Mouse (Mus musculus) Patski (cell line): ENCODE results near the gene Dupd1. TPM values are rescaled to one million over a fixed set of nuclear protein-coding genes. Genes with fewer than 3 reads are reported as not detected.

ENCODE experiments used
- ATAC-seq: fragments of 100-300 bp; one replicate; pipeline ENCODE4 v1.8.0; 2021
- CTCF ChIA-PET: fragments of 350-600 bp; sonication (Branson Sonifier 250); formaldehyde crosslinking; loops from one replicate; lab custom pipeline; 2022; ENCODE audit warnings: inconsistent platforms; lab: Charles Lee
- POLR2A ChIA-PET: fragments of 350-600 bp; sonication (Branson Sonifier 250); formaldehyde crosslinking; loops from one replicate; lab custom pipeline; 2022; ENCODE audit warnings: antibody characterized with exemption, inconsistent platforms; lab: Charles Lee
- DNase-seq: peaks from one replicate; pipeline ENCODE4 v3.0.0-alpha.2; 2011; ENCODE audit warnings: low read depth, low spot score
- H3K27me3 ChIP-seq: fragments of 371-371 bp; one replicate; pipeline ENCODE4 v1.5.1; 2021
- CTCF ChIP-seq: fragments of 100-300 bp; IDR thresholded peaks from one replicate; pipeline ENCODE4 v1.5.1; 2021
- in situ Hi-C: fragments of 300-500 bp; cut with MboI; formaldehyde crosslinking; loops from 3 replicates; pipeline ENCODE4 v1.11.1; 2018; ENCODE audit warnings: low pct_unique_long_range_greater_than_20kb, mixed read lengths
- polyA plus RNA-seq: library from polyadenylated mRNA; unstranded; gene quantifications from one replicate; pipeline ENCODE4 v1.2.3, GENCODE M21; 2021

Gene Dupd1
- polyA plus RNA-seq, 1 experiment from 2014 or later, result not detected

- DNase-seq (no peak), ATAC-seq (no peak)
- H3K27me3 ChIP-seq, result no peaks in the 10 kb centered on the region
- TF ChIP-seq CTCF, result no peak
- ChIA-PET CTCF (interaction anchor here (0.9 to 1.2 kb wide), 3 partner anchors 72 to 610 kb away, joined by 3 to 4 read pairs (median 3); no protein-coding TSS in a partner anchor), POLR2A (no interaction called here)
- in situ Hi-C loops, result no loop called here
Observed at GRCm38 (mm10) chr14:21746846-21747245, 32.5 kb upstream of the Dupd1 start.

- CTCF ChIA-PET, result no interaction called here
- in situ Hi-C loops, result no loop called here
- H3K27me3 ChIP-seq, result no peaks in the 10 kb centered on the region
- ATAC-seq (no peak), DNase-seq (no peak)
- POLR2A ChIA-PET, result no interaction called here
- no peak for TF ChIP-seq CTCF
Observed at GRCm38 (mm10) chr14:21746251-21746650, 31.9 kb upstream of the Dupd1 start.

DNA sequence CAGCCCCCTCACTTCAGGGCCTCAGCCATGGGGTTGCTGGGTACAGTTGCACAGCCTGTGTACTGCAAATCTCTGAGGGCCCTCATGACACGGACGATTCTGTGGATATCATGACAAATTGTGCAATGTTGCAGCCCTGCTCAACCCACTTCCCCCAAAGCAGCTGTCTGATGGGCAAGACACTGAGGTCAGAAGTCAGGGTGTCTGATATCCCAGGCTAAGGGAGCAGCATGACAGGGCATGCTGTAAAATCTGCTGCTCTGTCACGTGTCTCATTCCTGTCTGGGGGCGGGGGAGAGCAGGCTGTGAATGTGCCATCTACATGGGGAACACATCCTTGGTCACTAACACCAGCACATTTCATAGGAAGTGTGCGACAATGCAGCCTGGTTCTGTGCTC is 30.8 kb upstream of the Dupd1 start:
- ChIA-PET POLR2A (no interaction called here), CTCF (no interaction called here)
- TF ChIP-seq CTCF, result no peak
- in situ Hi-C loops, result no loop called here
- H3K27me3 ChIP-seq, result no peaks in the 10 kb centered on the region
- no peak for ATAC-seq
- no peak for DNase-seq

DNA sequence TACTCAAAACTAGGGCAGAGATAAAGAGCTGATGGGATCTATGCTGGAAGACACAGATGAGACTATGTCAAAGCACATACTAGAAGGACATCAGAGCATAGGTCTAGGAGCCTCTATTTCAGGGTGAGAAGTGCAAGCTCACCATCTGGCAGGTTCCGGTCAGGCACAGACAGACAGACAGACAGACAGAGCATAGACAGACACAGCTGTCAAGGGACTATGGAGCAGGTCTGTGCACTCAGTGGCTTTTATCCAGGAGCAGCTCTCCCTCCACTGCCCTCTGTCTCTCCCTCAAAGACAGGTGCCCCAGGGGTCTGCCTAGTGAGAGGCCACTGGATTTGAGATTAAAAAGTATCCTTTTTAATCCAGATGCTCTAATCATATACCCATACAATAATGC is 29.8 kb upstream of the Dupd1 start:
- ChIA-PET POLR2A (no interaction called here), CTCF (no interaction called here)
- no peaks in the 10 kb centered on the region for H3K27me3 ChIP-seq
- TF ChIP-seq CTCF, result no peak
- in situ Hi-C loops, result no loop called here
- ATAC-seq, result no peak
- no peak for DNase-seq

- in situ Hi-C loops, result no loop called here
- POLR2A ChIA-PET, result no interaction called here
- H3K27me3 ChIP-seq, result no peaks in the 10 kb centered on the region
- DNase-seq (no peak), ATAC-seq (no peak)
- no peak for TF ChIP-seq CTCF
- CTCF ChIA-PET, result interaction anchor here (0.6 to 3.4 kb wide), 13 partner anchors 10 to 622 kb away, joined by 3 to 37 read pairs (median 4); partner anchors contain the start of gene Dusp13
Observed at GRCm38 (mm10) chr14:21742441-21742840, 28.1 kb upstream of the Dupd1 start.

DNA sequence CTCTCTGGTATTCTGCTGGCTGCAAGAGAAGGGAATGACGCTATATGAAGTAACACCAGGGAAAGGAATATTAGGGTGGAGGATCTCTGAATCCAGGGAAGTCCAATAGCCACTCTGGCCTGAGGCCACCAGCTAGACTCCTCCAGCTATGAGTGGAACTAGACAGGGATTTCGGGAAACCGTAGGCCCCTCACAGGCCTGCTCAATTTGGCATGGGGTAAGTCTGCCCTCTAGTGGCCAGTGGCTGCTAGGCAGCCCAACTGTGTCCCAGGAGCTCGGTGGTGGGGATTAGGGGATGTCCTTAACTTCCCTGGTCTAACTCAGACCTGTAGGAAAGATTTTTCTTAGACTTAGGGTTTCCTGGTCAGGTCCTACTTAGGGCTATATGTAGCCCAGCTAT is 27.4 kb upstream of the Dupd1 start:
- DNase-seq, result no peak
- TF ChIP-seq CTCF, result no peak
- ChIA-PET POLR2A (interaction anchor here (0.5 kb wide), 1 partner anchor 608 kb away, joined by 3 read pairs; no protein-coding TSS in a partner anchor), CTCF (interaction anchor here (0.6 to 3.4 kb wide), 16 partner anchors 10 to 621 kb away, joined by 3 to 37 read pairs (median 4); partner anchors contain the start of gene Dusp13)
- ATAC-seq, result peak; percentile 12
- in situ Hi-C loops, result no loop called here
- no peaks in the 10 kb centered on the region for H3K27me3 ChIP-seq

- ChIA-PET CTCF (interaction anchor here (0.6 to 3.4 kb wide), 13 partner anchors 11 to 605 kb away, joined by 3 to 37 read pairs (median 4); partner anchors contain the start of gene Dusp13), POLR2A (interaction anchor here (0.5 kb wide), 1 partner anchor 607 kb away, joined by 3 read pairs; no protein-coding TSS in a partner anchor)
- no peaks in the 10 kb centered on the region for H3K27me3 ChIP-seq
- DNase-seq, result no peak
- in situ Hi-C loops, result no loop called here
- ATAC-seq, result no peak
- TF ChIP-seq CTCF, result no peak
Observed at GRCm38 (mm10) chr14:21741314-21741713, 26.9 kb upstream of the Dupd1 start.

DNA sequence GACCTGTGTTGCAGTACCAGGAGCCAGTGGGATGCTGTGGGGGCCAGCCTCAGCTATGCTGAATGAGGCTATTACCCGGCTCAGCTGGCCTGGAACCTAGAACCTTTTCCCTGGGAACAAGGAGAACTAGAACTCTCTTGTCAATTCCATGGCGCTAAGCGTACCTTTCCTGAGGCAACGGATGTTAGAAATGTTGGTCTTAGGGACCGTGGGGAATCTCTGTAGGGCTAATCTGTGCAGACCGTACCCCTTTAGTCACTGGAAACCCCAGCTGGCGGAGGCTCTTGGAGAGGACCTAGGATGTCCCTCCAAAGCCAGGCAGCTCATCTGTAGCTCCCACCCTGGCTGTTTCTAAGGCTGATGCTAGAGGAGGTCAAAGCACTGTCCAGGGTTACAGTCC is 26.0 kb upstream of the Dupd1 start:
- CTCF ChIA-PET, result interaction anchor here (0.8 to 3.4 kb wide), 4 partner anchors 18 to 604 kb away, joined by 3 to 37 read pairs (median 6); no protein-coding TSS in a partner anchor
- no peak for DNase-seq
- POLR2A ChIA-PET, result no interaction called here

DNA sequence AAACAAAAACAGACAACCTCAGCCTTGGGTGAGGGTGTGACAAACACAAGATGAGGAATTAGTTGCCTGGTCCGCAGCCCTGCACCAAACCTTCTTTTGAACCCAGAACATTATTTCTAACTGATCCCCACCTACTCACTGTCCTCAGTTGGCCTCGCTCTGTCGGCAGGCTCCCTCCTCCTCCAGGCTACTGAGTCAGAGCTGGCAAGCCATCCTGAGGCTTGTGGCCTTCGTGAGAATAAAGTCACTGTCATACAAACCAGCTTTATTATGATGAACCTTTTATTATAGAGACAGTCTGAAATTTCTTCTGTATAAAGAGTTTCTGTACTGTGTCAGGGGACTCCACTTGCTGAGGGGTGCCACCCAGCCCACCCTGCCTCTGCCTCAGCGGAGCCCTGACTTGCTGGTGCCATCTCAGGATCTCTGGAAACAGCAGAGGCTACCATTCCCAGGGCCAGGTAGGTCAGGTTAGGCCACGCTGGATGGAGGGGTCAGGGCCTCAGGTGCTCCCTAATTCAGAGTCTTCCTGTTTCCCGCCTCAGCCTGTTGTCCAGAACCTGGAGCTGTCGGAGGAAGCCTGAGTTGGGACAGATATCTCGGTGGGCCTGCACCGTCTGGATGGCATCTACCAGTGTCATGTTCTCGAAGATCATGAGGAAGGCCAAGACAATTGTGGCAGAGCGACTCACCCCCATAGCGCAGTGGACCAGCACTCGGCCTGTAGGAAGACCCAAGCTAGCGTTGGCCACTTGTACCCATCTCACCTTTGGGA is 18.9 kb upstream of the Dupd1 start:
- no peak for DNase-seq
- POLR2A ChIA-PET, result no interaction called here
- no peak for ATAC-seq
- in situ Hi-C loops, result no loop called here
- no peak for TF ChIP-seq CTCF
- no peaks in the 10 kb centered on the region for H3K27me3 ChIP-seq
- CTCF ChIA-PET, result no interaction called here

More for the DNA sequence above, 26.0 kb upstream of the Dupd1 start:
- no peak for ATAC-seq
- in situ Hi-C loops, result no loop called here
- no peak for TF ChIP-seq CTCF
- no peaks in the 10 kb centered on the region for H3K27me3 ChIP-seq

DNA sequence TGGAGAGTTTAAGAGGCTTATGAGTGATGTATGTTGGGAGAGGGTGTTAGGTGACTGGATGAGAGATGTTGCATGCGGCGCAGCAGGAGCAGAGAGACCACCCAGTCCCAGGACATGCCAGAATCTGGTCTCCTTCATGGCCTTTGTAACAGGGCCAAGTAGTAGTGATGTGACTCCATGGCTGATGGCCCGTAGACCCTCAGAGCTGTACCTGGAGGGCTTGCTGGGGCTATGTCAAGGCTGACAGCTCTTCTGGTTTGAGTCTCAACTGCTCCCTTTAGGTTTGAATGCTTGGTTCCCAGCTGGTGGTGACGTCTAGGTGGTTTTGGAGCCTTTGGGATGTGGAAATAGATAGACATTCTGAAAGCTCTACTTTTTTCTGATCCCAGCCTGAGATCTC is 15.6 kb upstream of the Dupd1 start:
- POLR2A ChIA-PET, result no interaction called here
- H3K27me3 ChIP-seq, result no peaks in the 10 kb centered on the region
- in situ Hi-C loops, result no loop called here
- DNase-seq, result no peak
- CTCF ChIA-PET, result no interaction called here
- no peak for TF ChIP-seq CTCF
- ATAC-seq, result no peak
